8 mouse cellular contexts compared by ENCODE assay signal in genomic region chr13:23524654-23525053, GRCm38 (mm10). TPM values are rescaled to one million over a fixed set of nuclear protein-coding genes. Genes with fewer than 3 reads are reported as not detected.
A peak's percentile ranks its signal among the peaks of the same experiment; 100 is the strongest.
DNase-seq lines count a peak whose midpoint lies in the region; ATAC-seq and TF ChIP-seq lines count a peak whose summit lies in the region.

No protein-coding gene starts in this region.

- H3K9ac ChIP-seq in embryonic facial prominence, embryonic 14.5 days (ENCODE audit: low read depth, low read length), result no peak overlapping the region
- H3K9ac ChIP-seq in heart, embryonic 14.5 days (ENCODE audit: low read length), result 0 out of 2 replicates have a peak overlapping the region, but pooled peaks have one; percentile 25
- no peak overlapping the region for H3K9ac ChIP-seq in neural tube, embryonic 13.5 days

- peak; percentile 91 for TF ChIP-seq CTCF in E14TG2a.4 (conservative IDR thresholded peaks at IDR 0.05; ENCODE audit: low read length)

- peak; percentile 84 to 86 for DNase-seq in adrenal gland, postnatal 36 days
- DNase-seq in embryonic facial prominence, embryonic 14.5 days (ENCODE audit: low spot score), result peak; percentile 86
- peak; percentile 60 to 82 for DNase-seq in kidney, postnatal 36 days
- DNase-seq in lung, adult 18-20 months, result peak; percentile 52 to 69
- DNase-seq in thymus, postnatal 25 days, result peak; percentile 78

- H3K27me3 ChIP-seq in E14TG2a.4 (ENCODE audit: insufficient read depth, low read length), result no peaks in the 10 kb centered on the region
- H3K27me3 ChIP-seq in embryonic facial prominence, embryonic 14.5 days (replicated peaks; ENCODE audit: control insufficient read depth, insufficient read depth, low read length), result no peaks in the 10 kb centered on the region
- H3K27me3 ChIP-seq in heart, embryonic 14.5 days (ENCODE audit: control insufficient read depth, insufficient read depth, low read length), result no peaks in the 10 kb centered on the region
- H3K27me3 ChIP-seq in neural tube, embryonic 13.5 days, result no peaks in the 10 kb centered on the region

- peaks cover 41% of the 10 kb centered on the region for H3K4me1 ChIP-seq in E14TG2a.4 (replicated peaks; ENCODE audit: low read depth, low read length)
- peaks cover 7% of the 10 kb centered on the region; the same call in 1 of the 2 replicates for H3K4me1 ChIP-seq in embryonic facial prominence, embryonic 14.5 days (ENCODE audit: control insufficient read depth, insufficient read depth, low read length)
- peaks cover 3 to 12% of the 10 kb centered on the region in 2 experiments for H3K4me1 ChIP-seq in heart, embryonic 14.5 days (ENCODE audit: control insufficient read depth in 2 of 2, insufficient read depth in 2 of 2, low read length in 2 of 2)
- H3K4me1 ChIP-seq in neural tube, embryonic 13.5 days (replicated peaks), result peaks cover 28% of the 10 kb centered on the region

- H3K36me3 ChIP-seq in E14TG2a.4 (ENCODE audit: insufficient read depth, low read length), result no peaks in the 10 kb centered on the region
- H3K36me3 ChIP-seq in embryonic facial prominence, embryonic 14.5 days (ENCODE audit: control insufficient read depth, insufficient read depth, low read length), result no peaks in the 10 kb centered on the region
- no peaks in the 10 kb centered on the region for H3K36me3 ChIP-seq in heart, embryonic 14.5 days (ENCODE audit: control insufficient read depth, insufficient read depth, low read length)
- no peaks in the 10 kb centered on the region for H3K36me3 ChIP-seq in neural tube, embryonic 13.5 days

- no peak overlapping the region for H3K4me3 ChIP-seq in E14TG2a.4 (replicated peaks; ENCODE audit: low read length)
- no peak overlapping the region for H3K4me3 ChIP-seq in embryonic facial prominence, embryonic 14.5 days (ENCODE audit: low read depth, low read length)
- no peak overlapping the region for H3K4me3 ChIP-seq in heart, embryonic 14.5 days (ENCODE audit: control insufficient read depth in 1 of 2, insufficient read depth in 1 of 2, low read depth in 1 of 2, low read length in 2 of 2)
- no peak overlapping the region for H3K4me3 ChIP-seq in neural tube, embryonic 13.5 days

- H3K4me2 ChIP-seq in embryonic facial prominence, embryonic 14.5 days (ENCODE audit: low read depth, low read length), result no peak overlapping the region
- peak overlapping the region; percentile 28; the same call in 1 of the 2 replicates for H3K4me2 ChIP-seq in heart, embryonic 14.5 days (ENCODE audit: low read length)
- H3K4me2 ChIP-seq in neural tube, embryonic 13.5 days, result no peak overlapping the region

- no peak overlapping the region for H3K27ac ChIP-seq in embryonic facial prominence, embryonic 14.5 days (replicated peaks; ENCODE audit: low read depth, low read length)
- no peak overlapping the region for H3K27ac ChIP-seq in heart, embryonic 14.5 days (replicated peaks in 1 of 2; ENCODE audit: control insufficient read depth in 1 of 2, insufficient read depth in 1 of 2, low read depth in 2 of 2, low read length in 2 of 2)
- no peak overlapping the region for H3K27ac ChIP-seq in neural tube, embryonic 13.5 days (replicated peaks)

- H3K9me3 ChIP-seq in E14TG2a.4 (ENCODE audit: low read length), result no peaks in the 10 kb centered on the region
- H3K9me3 ChIP-seq in embryonic facial prominence, embryonic 14.5 days (ENCODE audit: control insufficient read depth, low read length), result no peaks in the 10 kb centered on the region
- H3K9me3 ChIP-seq in heart, embryonic 14.5 days (ENCODE audit: control insufficient read depth, low read length), result no peaks in the 10 kb centered on the region
- no peaks in the 10 kb centered on the region for H3K9me3 ChIP-seq in neural tube, embryonic 13.5 days

- no peak for ATAC-seq in embryonic facial prominence, embryonic 14.5 days (ENCODE audit: low read depth)
- ATAC-seq in heart, embryonic 14.5 days (ENCODE audit: insufficient number of reproducible peaks, insufficient read depth, low FRiP score, low read depth), result no peak
- ATAC-seq in neural tube, embryonic 13.5 days (ENCODE audit: low read depth), result 0 out of 2 replicates have a peak, but pooled peaks have one; percentile 26

- 12% methylated on average over 5 of the region's 5 CpGs for WGBS in embryonic facial prominence, embryonic 14.5 days
- WGBS in heart, embryonic 14.5 days, result 9% methylated on average over 5 of the region's 5 CpGs
- WGBS in neural tube, embryonic 13.5 days, result 10% methylated on average over 5 of the region's 5 CpGs

RNA-seq across cellular contexts. Expression of gene Hist1h4h, which starts 6.2 kb away (rescaled TPM):
- total RNA-seq in adrenal gland, postnatal 36 days (2021), result 100 to 1,000 TPM; 443 to 473 TPM
- polyA plus RNA-seq in embryonic facial prominence, embryonic 14.5 days (2014; fragmentation: Nextera tagmentation; extraction: Ambion mirVana), result 5.1 and 5.6 TPM in 2 replicates
- polyA plus RNA-seq in heart, embryonic 14.5 days (2014; fragmentation: Nextera tagmentation; extraction: Ambion mirVana), result 7.5 and 8.5 TPM in 2 replicates
- polyA plus RNA-seq in neural tube, embryonic 13.5 days (2015; fragmentation: Nextera tagmentation; extraction: Ambion mirVana), result 2.4 and 2.6 TPM in 2 replicates

RNA-seq across cellular contexts. Expression of gene Hist1h2af, which starts 9.1 kb away (rescaled TPM):
- 10 to 100 TPM; 49.7 to 55.2 TPM for total RNA-seq in adrenal gland, postnatal 36 days (2021)
- 5.2 and 7.0 TPM in 2 replicates for polyA plus RNA-seq in embryonic facial prominence, embryonic 14.5 days (2014; fragmentation: Nextera tagmentation; extraction: Ambion mirVana)
- polyA plus RNA-seq in heart, embryonic 14.5 days (2014; fragmentation: Nextera tagmentation; extraction: Ambion mirVana), result 3.8 and 5.4 TPM in 2 replicates
- 0.95 TPM in 1 of 2 replicates, not detected in the other for polyA plus RNA-seq in neural tube, embryonic 13.5 days (2015; fragmentation: Nextera tagmentation; extraction: Ambion mirVana)

RNA-seq across cellular contexts. Expression of gene Hist1h3g, which starts 10.6 kb away (rescaled TPM):
- 10 to 100 TPM; 13.9 to 17.7 TPM for total RNA-seq in adrenal gland, postnatal 36 days (2021)
- polyA plus RNA-seq in embryonic facial prominence, embryonic 14.5 days (2014; fragmentation: Nextera tagmentation; extraction: Ambion mirVana), result 3.7 and 4.1 TPM in 2 replicates
- polyA plus RNA-seq in heart, embryonic 14.5 days (2014; fragmentation: Nextera tagmentation; extraction: Ambion mirVana), result 3.0 and 4.3 TPM in 2 replicates
- 1.1 and 1.3 TPM in 2 replicates for polyA plus RNA-seq in neural tube, embryonic 13.5 days (2015; fragmentation: Nextera tagmentation; extraction: Ambion mirVana)

RNA-seq across cellular contexts. Expression of gene Hist1h2bh, which starts 18.5 kb away (rescaled TPM):
- total RNA-seq in adrenal gland, postnatal 36 days (2021), result 1 to 10 TPM; 4.2 to 4.7 TPM
- polyA plus RNA-seq in embryonic facial prominence, embryonic 14.5 days (2014; fragmentation: Nextera tagmentation; extraction: Ambion mirVana), result 0.76 and 0.77 TPM in 2 replicates
- 0.65 and 0.66 TPM in 2 replicates for polyA plus RNA-seq in heart, embryonic 14.5 days (2014; fragmentation: Nextera tagmentation; extraction: Ambion mirVana)
- polyA plus RNA-seq in neural tube, embryonic 13.5 days (2015; fragmentation: Nextera tagmentation; extraction: Ambion mirVana), result 0.61 TPM in 1 of 2 replicates, not detected in the other

RNA-seq across cellular contexts. Expression of gene Hist1h3f, which starts 19.2 kb away (rescaled TPM):
- total RNA-seq in adrenal gland, postnatal 36 days (2021), result 10 to 100 TPM; 23.4 to 24.4 TPM
- 0.71 and 1.0 TPM in 2 replicates for polyA plus RNA-seq in embryonic facial prominence, embryonic 14.5 days (2014; fragmentation: Nextera tagmentation; extraction: Ambion mirVana)
- polyA plus RNA-seq in heart, embryonic 14.5 days (2014; fragmentation: Nextera tagmentation; extraction: Ambion mirVana), result 0.65 and 0.72 TPM in 2 replicates
- not detected in 2 replicates for polyA plus RNA-seq in neural tube, embryonic 13.5 days (2015; fragmentation: Nextera tagmentation; extraction: Ambion mirVana)
